Mouse (Mus musculus) megakaryocyte, embryonic 14.5 days (primary cell): ENCODE results near the gene 3110082J24Rik.

ENCODE experiments used
- FLI1 ChIP-seq: IDR thresholded peaks from 2 replicates; pipeline ENCODE4 v1.6.1; 2012; ENCODE audit warnings: low read length, inconsistent platforms, mixed read lengths
- GATA1 ChIP-seq: IDR thresholded peaks from 3 replicates; pipeline ENCODE4 v1.6.1; 2012; ENCODE audit warnings: mixed read lengths, low read length, inconsistent platforms, borderline replicate concordance

DNA sequence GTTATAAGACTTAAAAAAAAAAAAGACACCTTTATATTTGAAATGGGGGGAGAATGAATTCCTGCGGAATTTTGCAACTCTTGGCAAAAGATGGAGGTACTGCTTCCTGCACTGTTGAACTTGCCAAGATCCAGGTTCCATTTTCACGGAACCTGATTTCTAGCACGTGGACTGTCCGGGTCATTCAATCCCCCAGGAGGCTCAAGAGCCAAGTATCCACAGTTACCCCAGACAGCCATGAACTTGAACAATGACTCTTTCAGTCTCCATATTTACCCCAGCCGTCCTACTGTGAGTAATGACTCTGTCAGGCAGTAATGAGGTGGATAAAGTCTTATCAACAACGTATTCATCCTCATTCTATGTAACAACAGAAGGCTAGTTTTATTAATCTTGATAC is 40.6 kb upstream of the 3110082J24Rik start:
- no peak for TF ChIP-seq GATA1
- TF ChIP-seq FLI1: no peak
